Mouse (Mus musculus) kidney, postnatal 14 days (tissue): ENCODE data around the gene Mob3a.

Experiments
- DNase-seq: peaks from one replicate; pipeline ENCODE4 v3.0.0; 2022; ENCODE audit warnings: mixed read lengths

The Mob3a gene

DNA sequence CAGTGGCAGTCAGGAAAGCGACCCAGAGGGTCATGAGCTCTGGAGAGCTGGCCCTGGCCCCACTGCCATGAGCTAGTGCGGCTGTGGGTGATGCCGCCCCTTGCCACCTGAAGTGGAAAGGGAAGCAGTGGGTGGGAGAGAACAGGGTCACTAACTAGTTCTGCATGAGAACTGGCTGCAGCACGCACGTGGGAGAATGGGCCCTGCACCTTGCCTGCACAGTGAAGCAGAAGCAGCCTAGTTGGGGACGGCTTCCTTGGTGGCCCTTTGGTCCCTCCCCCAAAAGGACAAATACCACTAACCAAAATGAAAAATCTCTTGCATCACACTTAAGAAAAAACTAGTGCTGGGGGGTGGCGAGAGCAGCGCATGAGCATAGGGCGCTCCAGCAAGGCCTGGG, 3.2 kb downstream of the Mob3a start:
- no peak for DNase-seq

DNA sequence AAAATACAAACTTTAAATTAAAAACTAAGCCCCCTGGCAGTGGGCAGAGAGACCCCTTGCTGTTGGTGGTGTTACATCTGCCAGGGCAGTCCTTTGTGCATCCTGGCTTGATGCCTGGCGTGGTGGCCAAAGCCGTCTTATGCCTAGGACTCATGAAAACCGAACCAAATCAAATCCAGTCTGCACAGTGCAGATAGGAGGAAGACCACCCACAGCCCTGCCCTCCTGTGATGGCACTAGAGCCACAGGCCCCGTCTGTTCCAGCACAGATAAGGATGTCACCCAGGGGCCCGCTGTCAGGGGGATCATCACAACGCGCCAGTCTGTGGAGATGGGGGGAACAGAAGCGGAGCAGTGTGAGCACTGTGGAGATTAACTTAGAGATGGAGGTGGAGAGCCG, 4.0 kb downstream of the Mob3a start:
- no peak for DNase-seq

DNA sequence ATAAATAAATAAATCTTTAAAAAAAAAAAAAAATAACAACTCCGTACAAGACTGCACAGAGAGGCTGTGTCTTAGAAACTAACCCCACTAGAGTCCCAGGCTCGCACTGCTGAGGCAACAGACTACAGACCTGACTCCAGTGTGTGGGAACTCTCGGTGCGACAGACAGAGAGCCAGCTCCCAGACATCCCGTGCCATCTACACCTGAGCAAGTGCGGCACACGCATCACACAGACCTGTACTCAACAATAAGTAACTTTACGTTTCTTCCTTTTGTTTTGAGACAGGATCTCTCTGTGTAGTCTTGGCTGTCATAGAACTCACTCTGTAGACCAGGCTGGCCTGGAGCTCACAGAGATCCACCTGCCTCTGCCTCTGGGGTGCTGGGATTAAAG, 4.4 kb downstream of the Mob3a start:
- no peak for DNase-seq

DNA sequence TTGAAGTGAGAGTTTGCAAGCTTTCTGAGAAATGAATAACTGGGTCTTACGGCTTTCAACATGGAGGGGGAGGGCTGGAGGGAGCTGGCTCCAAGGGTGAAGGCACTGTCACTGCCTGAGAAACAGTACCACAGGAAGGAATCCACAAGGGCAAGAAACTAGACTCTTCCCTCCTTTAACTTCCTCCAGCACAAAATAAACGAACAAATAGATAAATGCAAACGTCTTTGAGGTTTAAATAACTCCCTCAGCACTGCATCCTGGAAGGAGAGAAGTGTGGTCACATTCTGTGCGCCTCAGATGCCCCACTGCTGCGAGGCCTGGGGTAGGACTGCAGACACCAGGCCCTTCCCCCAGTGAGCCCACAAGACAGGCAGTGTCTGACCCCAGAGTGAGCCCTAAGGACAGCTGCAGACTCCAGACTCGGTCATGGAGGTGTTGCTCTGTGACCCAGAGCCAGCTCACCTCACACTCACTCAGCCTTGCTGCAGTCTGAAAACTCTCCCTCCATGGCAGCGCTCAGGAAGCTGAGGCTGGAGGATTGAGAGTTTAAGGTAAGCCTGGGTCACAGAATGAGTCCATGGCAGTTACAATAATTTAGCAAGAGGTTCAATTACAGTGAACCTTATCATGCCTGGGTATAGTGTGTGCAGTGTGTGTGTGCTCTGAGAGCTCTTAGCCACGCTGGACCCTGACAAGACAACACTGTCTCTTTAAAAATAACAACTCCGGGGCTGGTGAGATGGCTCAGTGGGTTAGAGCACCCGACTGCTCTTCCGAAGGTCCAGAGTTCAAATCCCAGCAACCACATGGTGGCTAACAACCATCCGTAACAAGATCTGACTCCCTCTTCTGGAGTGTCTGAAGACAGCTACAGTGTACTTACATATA, 5.0 kb downstream of the Mob3a start:
- DNase-seq, result no peak

DNA sequence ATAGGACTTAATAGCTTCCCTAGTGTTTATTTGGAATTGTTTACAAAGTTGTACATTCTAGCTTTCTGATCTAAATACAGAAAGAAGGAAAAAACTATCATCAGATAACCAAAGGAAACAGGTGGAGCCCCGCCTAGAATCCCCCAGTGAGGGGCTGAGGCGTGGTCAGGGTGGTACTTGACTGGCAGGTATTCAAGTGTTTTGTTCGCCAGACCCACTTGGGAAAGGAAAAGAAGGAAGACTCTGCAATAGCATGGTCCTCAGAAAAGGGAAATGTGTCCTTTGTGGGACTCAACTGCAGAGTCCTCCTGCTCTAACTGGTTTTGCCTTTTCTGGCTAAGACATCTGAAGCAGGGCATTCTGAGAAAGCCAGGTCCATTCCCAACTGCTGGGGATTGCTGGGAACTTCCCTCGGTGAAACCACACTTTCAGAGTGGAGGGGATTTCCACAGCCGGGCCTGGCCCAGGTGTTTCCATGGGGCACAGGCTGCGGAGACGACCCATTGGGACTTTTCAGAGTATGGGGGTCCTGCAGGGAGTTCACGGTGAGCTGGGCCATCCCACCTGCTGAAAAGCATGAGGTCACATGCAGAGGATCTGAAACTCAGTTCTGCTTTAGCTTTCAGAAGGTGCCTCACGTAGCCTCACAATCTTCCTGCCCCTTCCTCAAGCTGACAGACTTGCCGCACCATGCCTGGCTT, 5.8 kb downstream of the Mob3a start:
- no peak for DNase-seq

DNA sequence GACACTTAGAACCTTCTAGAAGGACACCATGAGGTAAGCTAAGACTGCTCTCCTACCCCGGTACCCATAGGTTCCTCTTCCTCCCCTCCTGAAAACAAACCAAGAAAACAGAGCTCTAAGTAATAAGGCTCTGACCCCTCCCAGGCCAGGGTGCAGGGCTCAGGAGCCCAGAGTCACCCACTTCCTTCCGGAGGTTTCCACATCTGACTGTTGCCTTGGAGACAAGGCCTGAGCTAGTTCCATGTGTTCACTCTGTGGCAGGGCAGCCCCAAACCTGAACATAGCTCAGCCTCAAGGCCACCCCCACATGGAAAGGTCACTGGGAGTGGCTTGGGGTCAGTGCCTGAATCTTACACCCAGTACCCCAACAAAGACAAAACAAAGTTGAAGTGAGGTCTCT, 6.6 kb downstream of the Mob3a start:
- DNase-seq, result peak; percentile 61

DNA sequence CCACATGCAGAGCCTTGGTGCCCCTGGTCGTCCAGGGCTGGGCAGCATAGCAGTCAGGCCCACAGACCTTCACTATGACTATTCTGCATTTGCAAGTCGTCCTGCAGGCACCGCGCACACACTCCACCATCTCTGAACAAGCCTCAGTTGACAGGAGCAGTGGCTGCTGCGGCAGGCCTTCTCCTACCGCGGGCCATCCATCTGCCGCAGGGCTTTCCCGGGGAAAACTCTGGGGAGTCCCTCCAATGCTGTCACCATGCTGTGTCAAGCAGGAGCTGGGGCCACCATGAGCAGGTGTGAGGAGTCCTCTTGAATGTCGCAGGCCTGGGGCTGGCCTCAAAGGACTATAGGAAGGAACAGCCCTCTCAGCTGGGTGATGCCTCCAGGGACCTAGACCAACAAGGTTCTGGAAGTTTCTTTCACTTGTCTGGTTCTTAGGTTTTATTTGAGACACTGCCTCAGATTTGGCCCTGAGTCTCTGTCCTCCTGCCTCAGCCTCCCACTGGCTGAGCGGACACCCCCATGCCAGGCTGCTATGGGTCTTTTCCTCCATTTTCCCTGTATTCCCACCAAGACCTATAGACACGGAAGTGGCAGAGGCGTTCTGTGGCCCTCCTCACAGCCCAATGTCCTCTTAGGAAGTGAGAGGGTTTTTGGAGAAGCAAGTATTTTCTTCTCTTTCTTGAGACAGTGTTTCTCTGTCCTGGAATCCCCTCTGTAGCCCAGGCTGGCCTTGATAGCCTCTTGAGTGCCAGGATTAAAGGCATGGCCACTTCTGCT, 7.4 kb downstream of the Mob3a start:
- no peak for DNase-seq

DNA sequence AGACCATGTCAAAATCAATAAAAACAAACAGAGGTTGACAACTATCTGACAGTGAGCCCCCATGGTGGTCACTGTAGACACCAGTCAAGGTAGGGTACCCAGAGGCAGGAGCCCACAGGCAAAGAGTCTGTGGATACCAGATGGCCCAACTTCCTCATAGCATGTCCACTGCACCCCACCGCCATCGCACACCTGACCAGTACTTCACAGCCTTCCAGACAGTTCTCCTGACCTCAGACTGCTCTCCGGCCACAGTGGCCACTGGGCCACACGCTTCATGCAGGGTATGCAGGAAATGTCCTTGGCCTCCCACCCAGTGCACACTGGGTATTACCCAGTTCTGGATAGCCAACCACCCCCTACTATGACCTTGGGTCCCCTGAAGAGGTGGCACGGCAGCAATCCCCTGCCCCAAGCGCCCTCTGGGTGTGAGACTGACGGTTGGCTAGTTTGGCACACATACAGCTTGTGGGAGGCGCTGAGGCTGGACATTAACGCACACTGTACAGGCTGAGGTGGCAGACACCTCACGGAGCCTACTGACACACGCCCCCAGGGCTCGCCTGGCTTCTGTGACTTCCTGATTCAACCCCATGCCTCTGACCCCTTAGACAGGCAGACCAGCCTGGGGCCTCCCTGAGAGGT, 8.3 kb downstream of the Mob3a start:
- peak; percentile 52 for DNase-seq

DNA sequence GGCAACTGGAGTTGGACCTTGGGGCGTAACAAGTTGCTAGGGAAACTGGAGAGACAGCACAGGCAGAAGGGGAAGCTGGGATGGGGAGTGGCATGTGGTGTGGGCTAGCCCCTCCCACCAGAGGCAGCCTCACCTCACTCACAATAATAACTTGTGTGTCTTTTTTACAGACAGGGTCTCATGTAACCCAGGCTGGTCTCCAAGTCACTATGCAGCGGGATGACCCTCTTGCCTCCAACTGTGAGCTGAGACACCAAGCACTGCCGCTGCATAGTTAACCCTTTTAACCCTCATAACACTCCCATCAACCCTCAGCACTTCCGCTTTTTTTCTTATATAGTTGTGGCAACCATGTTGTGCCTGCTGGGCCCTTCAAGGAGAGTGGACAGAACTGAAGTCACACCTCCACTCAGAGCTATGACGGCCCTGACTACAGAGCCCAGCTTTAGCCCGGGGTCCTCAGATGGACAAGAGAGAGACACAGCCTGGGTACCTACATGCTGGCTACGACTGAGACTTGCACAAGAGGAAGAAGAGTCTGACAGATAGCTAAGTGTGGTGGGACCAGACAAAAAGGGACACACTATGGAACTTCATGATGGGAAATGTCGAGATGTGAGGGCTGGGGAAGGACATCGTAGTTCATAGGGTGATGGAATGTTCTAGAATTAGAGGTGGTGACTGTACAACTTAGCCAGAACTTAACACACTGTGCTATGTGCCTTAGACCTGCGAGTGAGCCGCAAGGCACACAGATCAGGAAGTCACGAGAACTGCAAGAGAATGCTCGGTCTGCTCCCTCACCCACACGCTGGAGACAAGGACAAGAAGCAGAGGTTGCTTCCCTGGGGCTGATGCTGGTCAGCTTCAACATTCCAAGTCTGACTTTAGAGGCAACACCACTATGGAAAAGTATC, 9.3 kb downstream of the Mob3a start:
- DNase-seq, result no peak

DNA sequence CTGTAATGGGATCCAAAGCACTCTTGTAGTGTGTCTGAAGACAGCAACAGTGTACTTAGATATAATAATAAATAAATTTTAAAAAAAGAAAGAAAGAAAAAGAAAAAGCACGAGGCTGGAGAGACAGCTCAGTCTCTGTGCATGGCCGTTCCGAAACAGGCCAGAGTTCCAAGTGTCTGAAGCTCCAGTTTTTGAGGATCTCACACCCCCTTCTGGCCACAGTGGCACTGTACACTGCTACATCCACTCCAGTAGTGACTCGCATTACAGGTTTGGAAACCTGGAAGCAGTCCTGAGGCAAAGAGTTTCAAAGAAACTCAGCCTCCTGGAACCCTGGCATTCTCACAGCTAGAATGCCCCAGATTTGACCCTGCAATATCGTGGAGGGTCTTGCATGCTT, 13.9 kb downstream of the Mob3a start:
- peak; percentile 88 for DNase-seq

DNA sequence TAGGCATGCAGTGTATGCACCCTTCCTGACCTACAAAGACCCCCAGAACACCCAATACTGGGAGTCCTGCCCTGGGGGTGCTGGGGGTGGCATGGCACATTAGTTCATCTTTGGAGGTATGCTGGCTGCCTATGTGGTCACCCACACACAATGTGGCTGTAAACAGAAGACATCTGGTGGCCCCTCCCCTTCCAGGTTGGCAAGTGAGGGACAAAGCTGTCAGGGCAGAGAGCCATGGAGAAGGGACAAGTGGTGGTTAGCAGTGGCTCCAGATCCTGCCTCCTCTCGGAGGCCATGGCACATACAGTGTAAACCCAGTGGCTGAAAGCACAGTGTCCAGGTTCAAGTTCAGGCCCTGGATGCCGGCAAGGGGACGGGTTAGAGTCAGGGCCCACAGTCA, 15.2 kb downstream of the Mob3a start:
- no peak for DNase-seq

DNA sequence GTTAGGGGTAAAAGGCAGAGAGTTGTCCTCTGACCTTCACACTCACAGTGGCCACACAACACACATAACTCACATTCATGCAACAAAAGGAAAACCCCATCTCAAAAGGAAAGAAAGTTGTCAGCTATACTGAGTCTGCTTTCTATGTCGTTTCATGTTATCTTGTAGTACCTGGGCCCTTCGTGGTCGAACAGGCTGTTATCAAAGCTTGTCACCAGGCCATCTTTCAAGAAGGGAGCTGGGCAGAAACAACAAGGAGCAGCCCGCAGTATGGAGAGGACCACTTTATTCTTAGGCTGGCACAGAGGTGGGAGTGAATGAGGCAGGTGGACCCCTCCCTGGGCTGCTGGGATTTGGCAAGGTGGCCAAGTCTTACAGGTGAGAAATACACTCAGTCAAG, 16.8 kb downstream of the Mob3a start:
- DNase-seq, result no peak

DNA sequence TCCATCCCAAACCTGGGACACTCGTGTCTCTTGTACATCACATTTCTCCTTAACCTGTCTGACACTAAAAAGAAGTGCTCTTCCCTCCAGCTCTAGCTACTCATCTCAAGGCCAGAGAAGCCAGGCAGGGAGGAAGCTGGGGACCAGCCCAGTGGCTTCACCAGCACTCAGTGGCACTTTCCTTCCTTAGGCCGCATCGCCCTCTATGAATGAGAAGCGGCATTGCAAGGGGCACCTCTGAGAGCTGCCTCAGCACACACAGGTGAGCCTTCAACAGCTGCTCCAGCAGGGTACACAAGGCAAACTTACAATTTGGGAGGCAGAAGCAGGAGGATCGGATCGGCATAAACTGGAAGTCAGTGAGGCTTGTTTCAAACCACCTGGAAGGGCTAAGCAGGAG, 17.6 kb downstream of the Mob3a start:
- peak; percentile 86 for DNase-seq

DNA sequence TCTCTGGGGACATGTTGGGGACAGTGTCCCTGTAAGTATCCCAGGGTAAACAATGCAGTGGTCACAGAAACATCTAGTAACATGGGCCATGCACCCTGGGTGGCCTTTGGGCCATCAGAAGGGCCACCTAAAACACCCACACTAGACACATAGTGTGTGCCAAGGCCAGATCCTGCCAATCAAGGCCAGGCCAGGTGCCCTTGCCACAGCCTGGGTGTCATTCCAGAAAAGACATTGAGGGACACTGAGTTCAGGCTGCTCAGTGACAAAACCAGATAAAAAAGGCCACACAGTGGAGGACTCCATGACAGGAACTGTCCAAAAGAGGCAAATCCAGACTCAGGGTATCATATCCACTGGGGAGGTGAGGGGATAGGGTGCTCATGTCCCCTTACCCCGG, 18.1 kb downstream of the Mob3a start:
- no peak for DNase-seq

DNA sequence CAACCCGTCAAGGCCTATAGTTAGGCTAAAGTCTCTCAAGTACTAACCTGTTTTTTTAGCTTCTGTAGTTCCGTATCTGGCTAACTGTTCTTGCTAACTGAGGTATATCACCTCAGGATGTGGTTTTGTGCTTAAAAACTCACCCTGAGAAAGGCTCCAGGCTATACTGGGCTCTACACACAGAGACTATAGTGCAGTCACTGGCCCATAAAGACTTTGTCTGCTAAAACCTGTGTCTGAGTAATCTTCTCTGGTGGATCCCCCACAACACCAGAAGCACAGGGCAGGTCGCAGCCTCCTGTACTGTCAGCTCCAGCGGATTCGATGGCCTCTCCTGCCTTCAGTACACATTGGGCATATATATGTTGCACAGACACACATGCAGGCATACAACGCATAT, 19.8 kb downstream of the Mob3a start:
- no peak for DNase-seq

DNA sequence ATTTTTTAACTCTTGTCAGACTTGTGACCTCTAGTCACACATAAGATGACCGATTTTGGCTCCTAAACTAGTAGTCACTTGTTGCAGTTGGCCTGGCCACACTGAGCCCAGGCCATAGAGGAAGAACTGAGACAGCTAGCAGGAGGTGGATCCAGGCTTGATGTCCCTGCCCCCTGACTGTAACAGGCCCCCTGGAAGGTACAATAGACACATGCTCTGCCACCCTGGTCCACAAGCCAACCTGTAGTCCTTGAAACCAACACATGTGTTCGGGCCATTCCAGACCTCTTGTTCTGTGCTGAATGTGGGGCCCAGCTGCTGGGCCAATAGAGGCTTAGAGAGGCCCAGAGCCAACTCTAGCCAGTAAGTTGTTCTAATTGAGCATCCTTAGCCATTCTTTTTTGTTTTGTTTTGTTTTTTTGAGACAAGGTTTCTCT, 21.5 kb downstream of the Mob3a start:
- no peak for DNase-seq

DNA sequence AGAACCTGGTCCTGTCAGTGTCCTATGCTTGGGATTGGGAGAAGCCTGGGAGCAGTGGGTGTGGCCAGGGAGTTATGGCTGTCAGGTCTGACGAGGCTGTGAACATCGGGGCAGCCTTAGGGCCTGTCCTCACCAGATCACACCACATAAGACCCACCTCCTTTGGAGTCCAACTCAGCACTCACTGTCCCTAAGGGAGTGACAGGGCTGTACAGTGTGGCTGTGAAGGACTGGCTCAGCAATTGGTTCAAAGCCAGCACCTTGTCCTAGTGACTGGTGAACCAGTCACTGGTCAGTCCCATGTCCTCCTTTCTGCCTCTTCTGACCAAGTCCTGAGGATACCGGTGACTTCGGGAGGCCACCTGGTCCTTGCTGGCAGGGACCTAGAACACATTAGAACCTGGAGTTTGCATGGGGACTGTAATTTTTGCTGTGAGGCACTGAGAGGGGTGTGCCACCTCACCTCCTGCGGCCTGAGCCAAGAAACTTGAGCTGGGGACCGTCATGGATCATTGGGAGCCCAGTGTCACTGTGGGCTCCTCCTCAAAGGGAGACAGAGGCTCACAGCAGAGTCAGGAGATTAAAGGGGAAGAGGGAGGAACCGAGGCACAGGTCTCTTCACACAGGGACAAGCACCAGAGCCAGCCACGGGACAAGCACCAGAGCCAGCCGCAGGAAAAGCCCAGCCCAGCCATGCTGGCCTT, 22.1 kb downstream of the Mob3a start:
- DNase-seq, result no peak

DNA sequence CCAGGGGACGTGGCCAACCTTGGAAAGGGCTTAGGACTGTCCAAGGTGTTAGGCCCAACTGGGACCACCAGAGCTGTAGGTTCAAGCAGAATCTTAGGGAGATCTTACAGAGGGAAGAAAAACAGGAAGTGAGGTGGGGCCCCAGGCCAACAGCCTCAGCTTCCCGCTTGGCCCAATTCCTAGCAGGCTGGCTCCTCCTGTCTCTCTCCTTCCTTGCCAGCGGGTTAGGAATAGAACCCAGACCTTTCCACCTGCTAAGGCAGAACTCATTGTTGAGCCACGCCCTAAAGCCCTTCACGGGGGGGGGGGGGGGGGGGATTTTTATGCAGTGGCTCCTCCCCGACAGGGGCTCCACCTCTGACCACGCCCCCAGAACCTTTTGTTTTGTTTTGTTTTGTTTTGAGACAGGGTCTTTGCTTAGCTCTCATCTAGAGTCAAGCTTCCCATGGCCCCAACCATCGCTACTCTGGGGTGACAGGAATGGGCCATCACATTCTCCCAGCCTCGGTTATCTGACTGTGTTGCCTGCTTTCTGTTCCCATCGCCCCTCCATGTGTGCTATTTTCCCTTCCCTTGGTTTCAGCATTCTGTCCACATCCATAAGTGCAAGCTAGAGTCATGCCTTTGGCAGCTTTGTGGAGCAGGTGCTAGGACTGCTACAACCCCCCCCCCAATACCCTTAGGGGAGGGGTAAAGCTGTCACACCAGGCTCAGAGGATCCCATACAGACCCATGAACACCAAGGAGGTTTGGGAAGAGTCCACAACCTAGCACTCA, 23.0 kb downstream of the Mob3a start:
- peak; percentile 77 for DNase-seq

DNA sequence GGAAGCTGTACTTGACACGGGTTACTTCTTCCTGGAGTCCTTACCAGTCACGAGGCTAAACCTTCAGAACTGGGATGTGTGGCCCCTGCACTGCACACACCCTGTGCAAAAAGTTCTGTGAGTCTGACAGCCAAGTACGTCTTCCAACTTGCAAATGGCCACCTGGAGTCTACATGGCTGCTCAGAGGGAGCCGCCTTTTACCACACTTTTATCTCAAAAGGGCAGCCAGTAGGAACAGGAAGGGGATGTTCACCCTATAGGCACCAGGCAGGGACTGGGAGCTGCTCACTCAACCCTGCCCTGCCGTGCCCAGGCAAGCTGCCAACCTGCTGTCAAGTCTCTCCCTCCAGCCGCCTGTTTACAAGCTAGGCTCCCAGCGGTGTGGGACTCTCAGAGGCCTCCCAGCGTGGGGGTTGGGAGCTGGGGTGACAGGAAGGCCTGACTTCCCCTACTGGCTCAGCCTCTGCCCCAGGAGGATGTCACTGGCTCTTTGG, 23.8 kb downstream of the Mob3a start, which contains the start of gene Mknk2:
Gene Mknk2, minus strand, starts transcription at position 171 of the 495 bp plus-strand sequence.
- DNase-seq, result peak; percentile 98
